Mouse (Mus musculus): ENCODE data around the gene Tada2a.
A peak's percentile ranks its signal among the peaks of the same experiment; 100 is the strongest.

The Tada2a gene

DNA sequence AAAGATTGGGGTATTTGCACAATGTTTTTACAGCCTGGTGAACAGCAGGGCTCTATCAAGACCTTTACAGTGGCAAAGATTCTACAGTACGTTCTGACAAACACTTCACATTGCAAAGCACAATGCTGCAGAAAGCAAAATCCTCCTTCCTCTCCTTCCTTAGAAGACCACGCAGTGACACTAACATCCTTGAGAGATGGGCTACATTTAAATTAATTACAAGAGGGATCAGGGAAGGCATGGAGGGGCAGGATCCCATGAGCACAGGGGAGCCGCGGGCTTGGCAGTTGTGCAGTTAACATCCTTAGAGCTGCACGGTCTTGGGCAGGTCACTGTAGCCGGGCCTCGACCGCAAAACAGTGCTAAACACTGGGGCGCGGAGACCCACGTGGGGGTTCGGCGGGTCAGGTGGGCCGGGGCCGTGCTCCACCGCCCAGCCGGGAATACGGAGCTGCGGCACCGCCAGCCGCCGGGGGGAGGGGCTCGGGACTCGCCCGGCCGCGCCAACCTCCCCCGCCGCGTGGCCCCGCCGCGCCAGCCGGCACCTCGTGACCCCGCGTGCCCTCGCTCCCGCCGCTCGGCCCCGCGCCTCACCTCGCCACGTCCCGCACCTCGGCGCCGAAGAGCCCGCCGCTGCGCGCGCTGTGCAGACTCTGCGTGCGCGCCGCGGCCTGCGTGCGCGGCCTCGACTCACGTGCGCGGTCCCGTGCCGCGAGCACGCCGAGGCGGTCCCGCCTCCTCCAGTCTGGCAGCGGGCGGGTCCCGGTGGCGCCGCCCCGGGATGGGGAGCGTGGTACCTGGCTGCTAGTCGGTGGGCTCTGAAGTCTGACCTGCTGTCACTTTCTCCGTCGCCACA lies at the start of gene Tada2a, which contains the start of gene Acaca:
Gene Tada2a, minus strand, starts transcription at position 658 of the 856 bp plus-strand sequence.
Gene Acaca, plus strand, starts transcription at position 730 of the 856 bp plus-strand sequence.
- peak; percentile 87 for DNase-seq (ENCODE audit: low read depth, low spot score)

DNA sequence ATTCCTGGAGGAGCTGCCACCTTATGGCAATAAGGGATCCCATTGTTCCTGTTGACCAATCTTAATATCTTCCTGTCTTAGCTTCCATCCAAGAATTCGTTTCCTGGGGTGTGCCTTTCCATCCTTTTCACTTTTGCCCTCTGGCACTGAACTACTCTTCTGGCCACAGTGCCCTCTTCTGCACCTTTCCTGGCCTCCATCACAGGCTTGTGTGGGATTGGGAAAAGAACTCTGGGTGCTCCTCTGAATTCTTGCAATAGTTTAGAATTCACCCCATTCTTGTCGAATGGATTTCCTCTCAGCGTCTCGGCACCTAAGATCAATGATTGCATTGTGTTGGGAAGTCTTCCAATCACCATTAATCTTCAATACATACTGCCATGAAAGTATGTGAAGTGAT lies 49.2 kb upstream of the Tada2a start:
- DNase-seq (ENCODE audit: low read depth, low spot score): no peak

DNA sequence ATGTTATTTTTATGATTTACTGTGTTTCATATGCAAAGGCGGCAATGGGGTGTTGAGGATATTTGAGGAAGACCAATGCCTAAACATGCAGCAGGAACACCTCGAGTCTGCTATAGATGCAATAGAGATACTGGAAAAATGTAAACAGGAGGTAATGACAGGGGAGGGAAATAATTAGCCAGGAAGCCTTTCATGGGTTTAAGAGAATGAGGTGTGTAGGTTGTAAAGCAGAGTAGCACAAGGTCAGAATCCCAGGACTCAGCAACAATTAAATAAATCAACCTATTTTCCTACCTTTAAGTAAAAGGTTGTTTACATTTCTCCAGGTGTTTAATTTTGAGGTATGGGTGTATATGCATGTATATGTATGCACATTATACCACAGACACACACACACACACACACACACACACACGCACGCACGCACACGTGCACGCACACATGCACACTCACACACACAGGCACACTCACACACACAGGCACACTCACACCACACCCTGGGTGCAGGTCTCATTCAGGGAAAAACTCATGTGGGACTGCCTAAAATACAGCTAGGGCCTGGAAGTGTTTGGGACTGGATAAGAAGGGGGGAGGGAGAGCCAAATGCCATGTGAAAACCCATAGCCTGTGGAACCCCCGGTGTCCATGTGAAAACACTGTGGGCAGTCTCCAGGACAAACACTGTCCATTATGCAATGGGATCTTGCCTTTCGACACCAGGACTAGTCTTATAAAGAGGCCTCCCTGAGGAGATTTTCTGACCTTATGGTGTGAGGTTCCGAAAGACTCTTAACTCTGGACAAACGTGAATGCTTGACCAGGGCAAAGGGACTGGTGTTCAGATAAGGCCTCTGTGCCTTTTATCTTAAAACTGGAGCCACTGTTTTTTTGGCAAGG lies 43.4 kb upstream of the Tada2a start:
- DNase-seq (ENCODE audit: low read depth, low spot score): no peak

DNA sequence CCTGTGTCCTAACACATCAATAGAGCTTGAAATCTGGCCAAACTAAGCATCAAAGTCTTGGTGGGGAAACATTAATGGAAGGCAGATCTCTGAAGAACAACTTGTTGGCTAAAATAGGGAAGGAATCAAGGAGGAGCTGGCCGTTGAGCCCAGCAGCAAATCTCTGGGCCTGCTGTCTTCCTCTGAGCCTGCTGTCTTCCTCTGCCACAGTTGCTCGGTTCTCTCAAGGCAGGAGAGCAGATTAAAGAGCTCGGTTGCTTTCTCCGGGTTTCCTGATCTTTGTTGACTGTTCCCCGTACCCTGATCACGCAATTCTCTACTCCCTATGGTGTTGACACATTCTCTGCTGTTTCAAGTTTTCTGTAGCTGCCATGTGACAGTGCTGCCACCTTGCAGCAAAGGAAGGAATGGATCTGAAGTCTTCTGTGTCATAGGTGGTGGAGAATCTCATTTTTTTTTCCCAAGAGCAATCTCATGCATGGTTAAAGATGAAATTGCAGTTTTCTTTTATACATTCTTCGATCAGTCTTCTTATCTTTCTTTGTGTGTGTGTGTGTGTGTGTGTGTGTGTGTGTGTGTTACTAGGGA lies 39.4 kb upstream of the Tada2a start:
- peak; percentile 54 for DNase-seq (ENCODE audit: low read depth, low spot score)

DNA sequence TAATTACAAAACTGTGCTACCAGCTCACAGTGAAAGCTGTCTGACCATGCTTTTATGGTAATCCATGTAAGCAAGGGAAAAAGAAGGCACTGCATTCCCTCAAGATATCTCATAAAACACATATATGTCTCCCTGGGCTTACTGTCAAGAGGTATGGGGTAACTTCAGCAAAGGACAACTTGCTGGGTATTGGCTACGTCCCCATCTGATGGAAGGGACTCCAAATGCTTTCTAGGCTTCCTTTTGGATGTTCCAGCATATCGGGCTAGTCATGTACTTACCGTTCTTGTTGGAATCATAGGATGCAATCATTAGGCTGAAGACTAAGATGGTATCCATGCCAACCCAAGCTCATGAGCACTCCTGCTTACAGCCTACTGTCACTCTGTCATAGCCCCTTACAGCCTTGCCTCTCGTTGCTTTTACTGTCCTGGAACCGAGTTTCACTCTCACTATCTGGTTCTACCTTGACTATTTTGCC lies 37.7 kb upstream of the Tada2a start, which contains the start of gene Gm11437:
Gene Gm11437, minus strand, starts transcription at position 431 of the 481 bp plus-strand sequence.
- no peak for DNase-seq (ENCODE audit: low read depth, low spot score)

DNA sequence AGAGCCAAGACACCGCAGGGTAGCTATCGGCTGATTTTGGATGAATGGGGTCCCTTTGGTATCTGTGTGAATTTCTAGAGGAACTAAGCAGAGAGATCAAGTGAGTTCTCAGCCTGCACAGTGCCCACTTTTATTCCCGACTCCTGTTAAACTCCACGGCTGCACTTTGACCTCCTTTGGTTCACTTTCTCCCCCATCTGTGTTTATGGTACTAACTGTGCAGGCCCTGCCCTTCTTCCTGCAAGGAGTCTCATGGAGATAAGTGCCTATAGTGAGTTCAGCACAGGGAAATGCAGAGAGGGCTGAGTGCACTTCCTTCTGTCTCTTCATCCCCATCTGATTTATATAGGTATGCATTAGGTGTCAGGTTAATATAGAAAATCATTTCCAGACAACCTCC lies 35.2 kb upstream of the Tada2a start:
- DNase-seq (ENCODE audit: low read depth, low spot score): no peak

DNA sequence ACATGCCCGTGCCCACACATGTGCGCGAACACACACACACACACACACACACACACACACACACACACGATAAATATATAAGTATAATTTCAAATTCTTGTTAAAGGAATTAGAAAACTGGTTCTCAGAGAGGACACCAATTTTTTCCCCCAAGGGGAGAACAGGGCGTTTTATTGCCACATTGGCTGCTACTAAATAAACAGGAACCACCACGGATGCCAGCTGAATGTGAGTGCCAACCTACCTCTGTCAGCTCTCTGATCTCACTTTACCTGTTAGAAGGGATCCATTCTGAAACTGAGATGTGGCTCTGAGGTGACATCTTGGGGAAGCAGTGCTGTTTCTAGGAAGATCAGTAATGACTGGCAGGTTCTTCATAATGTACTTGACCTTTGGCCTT lies 34.7 kb upstream of the Tada2a start:
- no peak for DNase-seq (ENCODE audit: low read depth, low spot score)

DNA sequence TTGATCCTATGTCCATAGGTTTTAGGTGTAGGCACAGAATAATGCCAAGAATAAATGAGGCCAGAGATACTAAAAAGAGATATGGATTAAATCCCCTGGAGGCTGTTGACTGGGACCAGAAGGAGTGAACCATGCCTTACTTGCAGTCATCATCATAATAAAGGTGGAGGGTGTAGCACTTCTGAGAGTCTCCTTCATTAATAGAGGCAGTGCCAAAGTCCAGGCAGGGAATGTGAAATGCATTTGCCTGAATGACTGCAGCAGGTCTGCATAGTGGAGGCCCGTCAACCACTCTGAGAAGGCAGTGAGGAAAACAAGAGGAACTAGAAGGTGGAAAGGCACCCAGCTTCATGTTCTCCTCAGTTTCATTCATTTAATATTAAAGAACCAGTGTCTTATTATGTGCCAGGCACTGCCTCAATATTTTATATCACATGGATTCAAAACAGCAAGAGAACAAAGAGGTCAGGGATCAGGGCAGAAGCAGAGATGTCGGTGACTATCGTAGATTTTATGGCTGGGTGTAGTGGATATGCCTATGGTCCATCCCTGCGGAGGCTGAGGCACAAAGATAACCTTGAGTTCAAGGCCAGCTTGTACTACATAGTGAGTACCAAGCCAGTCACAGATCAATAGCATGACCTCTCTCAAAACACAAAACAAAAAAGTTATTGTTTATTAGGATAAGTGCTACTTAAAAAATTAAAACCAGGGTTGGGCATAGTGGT lies 27.3 kb upstream of the Tada2a start:
- DNase-seq (ENCODE audit: low read depth, low spot score): no peak

DNA sequence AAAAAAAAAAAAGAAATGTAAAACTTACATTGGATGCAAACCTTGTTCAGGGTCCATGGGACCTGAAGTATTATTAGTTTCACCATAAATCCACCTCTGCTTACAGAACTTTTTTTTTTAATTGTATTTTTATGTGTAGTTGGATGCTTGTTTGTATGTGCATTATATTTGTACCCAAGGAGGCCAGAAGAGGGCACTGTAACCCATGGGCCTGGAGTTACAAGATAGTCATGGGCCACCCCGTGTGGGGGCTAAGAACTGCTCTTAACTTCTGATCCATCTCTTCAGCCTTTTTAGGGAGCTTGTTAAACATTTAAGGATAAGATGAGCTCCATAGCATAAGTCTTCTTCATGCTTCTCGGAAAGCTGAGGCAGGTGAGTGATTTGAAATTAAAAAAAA lies 21.5 kb upstream of the Tada2a start:
- peak; percentile 70 for DNase-seq (ENCODE audit: low read depth, low spot score)

DNA sequence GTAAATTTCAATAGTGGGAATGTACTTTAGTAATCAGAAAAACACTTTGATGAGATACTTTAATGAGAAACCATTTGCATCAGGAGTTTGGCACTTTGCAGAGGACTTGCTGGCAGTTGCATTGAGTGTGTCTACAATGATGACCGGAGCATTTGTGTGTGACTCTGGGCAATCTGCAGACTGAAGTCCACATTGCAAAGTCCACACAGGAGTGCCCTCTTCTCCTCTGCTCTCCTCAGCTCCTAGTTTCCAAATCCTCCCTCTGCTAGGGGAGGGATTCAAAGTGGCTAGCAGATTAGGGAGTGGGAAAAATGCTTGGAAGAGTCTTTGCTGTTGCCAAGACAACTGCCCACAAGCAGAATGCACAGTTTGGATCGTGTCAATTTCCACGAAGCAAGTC lies 16.7 kb upstream of the Tada2a start:
- no peak for DNase-seq (ENCODE audit: low read depth, low spot score)

DNA sequence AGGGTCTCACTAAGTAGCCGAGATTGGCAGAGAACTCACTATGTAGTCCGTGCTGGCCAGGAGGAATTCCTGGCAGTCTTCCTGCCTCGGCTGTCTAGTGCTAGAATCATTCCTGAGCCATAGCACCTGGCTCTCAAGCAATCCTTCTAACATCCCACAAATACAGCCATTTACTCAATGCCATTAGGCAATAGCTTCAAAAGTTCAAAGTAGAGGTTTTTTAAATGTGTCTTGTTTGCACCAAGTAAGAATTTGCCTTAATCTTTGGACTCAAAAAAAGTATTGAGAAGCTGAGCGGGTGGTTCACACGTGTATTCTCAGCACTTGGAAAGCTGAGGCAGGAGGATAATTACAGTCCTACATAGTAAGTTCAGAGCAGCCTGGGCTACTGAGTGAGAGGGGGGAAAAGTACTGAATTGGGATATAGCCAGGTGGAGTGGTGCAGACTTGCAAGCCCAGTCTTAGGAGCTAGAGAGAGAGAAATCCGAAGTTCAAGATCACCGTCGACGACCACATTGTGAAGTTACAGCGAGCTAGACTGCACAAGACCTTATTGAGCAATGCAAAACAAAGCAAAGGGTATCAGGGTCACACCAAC lies 15.9 kb upstream of the Tada2a start:
- DNase-seq (ENCODE audit: low read depth, low spot score): no peak

DNA sequence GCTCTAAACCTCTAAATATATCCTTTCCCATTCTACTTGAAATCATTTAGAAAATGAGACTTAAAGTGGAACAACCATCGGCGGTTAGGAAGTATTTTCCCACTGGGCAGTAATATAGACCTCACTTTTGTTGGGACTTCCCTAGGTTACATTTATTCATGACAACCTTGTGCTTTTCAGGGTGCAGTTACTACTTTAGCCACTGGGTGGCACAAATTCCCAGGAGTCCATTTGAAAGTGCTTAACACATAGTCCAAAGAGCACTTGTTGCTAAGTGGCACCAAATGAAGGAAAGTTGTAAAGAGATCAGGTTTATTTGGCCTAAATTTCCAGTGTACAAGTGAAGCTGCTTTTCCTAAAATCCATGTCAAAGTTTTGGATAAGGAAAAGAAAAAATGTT lies 12.4 kb upstream of the Tada2a start:
- DNase-seq (ENCODE audit: low read depth, low spot score): peak; percentile 75

DNA sequence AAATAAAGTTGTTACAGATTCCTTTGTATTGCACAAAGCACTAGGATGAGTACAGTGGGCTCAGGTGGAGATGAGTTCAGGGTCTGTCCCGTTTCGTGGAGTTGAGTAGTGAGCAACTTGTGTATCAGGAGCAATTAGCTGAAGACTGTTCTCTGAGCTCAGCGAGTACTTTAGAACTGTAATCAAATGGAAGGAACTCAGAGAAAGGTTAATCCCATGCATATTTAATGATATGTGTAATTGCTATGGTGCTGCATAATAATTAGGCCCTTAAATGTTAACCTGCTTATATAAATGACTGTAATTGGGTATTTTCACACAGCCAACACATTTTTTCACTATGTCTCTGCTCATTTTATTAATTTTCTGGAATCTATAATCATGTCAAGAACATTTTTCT lies 7.1 kb upstream of the Tada2a start:
- no peak for DNase-seq (ENCODE audit: low read depth, low spot score)

DNA sequence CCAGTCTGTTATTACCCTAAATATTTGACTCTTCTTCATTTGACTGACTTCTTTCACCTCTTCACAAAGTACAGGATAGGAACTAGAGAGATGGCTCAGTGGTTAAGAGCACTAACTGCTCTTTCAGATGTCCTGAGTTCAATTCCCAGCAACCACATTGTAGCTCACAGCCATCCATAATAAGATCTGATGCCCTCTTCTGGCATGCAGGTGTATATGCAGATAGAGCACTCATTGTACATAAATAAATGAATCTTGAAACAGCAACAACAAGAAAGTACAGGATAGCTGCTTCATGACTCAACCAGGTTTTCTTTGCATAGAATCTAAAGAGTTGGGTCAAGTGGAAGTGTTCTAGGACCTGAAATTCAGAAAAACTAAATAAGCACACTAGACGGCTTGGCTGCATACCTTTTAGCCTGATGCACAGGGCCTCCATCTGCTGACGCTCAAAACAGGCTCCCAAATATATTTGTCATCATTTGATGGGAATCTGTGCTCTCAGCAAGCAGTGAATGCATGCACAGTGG lies 5.0 kb upstream of the Tada2a start:
- peak; percentile 40 for DNase-seq (ENCODE audit: low read depth, low spot score)

DNA sequence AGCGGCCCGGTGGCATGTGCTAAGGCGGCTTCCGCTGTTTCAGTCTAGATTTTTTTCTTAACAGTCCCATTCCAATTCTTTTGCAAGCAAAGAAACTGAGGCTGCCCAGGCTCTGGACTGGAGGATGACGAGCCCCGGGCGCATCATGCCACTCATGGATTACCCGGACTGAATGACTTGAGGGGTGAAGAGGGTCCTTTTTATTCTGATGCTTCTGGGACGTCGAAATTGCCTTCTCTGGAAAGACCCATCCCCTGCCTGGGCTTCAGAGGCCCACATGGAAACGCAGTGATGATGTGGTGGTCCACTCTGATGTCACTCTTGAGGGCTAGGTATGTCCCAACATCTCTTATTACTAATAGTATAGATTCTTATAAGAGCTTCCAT lies 392 bp upstream of the Tada2a start:
- no peak for DNase-seq (ENCODE audit: low read depth, low spot score)

DNA sequence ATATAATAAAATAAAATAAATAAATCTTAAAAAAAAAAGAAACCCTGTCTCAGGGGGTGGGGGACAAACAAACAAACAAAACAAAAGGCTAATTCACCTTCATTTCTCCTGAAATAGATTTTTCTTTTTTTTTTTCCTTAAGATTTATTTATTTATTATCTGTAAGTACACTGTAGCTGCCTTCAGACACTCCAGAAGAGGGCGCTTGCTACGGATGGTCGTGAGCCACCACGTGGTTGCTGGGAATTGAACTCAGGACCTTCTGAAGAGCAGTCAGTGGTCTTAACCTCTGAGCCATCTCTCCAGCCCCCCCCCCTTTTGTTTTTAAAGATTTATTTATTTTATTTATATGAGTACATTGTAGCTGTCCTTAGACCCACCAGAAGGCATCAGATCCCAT lies 1.4 kb downstream of the Tada2a start:
- peak; percentile 57 for DNase-seq (ENCODE audit: low read depth, low spot score)

DNA sequence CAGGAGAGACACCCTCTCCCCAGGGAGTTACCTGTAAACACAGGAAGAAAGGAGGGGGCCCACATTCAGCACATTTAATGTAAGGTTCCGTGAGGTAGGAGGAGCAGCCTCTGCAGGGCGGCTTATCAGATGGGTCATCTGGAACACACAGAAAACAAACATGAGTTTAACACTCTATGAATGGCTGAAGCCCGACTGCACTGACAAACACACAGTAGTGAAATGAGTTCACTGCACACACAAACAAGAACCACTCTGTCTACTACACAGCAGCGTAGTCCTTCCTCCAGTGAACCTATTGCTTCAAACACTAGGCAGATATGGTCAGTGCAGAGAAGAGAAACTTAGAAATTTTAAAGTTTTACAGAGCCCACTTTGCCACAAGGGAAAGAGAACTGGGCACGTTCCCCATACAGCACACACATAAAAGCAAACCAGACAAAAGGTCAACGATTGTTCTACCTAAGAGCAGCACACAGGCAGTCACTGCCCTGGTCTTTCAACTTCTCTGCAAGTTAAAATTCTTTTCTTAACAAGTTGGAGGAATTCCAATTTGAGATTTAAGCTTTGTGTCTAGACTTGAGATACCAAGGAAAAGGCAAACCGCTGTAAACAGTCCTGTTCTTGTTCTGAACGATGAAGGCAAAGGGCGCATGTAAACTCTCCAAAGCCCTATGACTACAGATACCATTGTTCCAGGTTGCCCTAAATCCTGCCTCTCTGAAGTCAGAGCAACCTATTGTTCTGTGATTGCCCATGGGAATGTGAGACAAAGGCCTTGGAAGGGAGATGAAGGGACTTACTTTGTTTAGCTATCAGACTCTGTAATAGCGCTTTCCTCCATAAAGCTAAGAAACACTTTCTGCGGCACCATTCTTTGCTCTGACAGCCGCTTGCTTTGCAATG lies 8.1 kb downstream of the Tada2a start:
- no peak for DNase-seq (ENCODE audit: low read depth, low spot score)

DNA sequence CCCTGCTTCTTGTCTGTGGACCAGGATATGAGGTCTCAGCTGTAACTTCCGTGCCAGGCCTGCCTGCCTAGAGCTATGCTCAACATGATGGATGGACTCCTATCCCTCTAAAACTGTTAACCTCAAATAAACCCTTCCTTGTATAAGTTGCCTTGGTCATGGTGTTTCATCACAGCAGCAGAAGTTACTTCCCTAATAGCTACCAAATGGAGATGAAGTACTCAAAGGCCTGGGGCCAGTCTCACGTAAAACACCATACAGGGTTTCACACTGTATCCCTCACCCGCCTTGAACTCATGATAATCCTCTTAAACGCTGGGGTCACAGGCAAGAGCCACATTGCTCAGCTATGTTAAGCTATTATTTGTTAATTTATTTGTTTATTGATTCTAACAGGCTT lies 12.0 kb downstream of the Tada2a start:
- no peak for DNase-seq (ENCODE audit: low read depth, low spot score)

DNA sequence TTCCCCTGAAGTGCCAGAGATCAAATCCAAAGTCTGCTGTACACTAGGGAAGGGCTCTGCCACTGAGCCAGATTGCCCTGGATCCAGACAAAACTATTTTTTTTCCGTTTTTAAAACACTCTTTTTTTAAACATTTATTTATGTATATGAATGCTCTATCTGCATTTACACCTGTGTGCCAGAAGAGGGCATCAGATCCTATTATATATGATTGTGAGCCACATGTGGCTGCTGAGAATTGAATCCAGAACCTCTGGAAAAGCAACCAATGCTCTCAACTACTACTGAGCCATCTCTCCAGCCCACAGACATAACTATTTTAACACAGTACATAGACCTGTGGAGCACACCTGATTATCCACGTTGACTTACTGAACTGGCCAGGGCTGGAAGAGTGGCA lies 13.2 kb downstream of the Tada2a start:
- peak; percentile 36 for DNase-seq (ENCODE audit: low read depth, low spot score)

DNA sequence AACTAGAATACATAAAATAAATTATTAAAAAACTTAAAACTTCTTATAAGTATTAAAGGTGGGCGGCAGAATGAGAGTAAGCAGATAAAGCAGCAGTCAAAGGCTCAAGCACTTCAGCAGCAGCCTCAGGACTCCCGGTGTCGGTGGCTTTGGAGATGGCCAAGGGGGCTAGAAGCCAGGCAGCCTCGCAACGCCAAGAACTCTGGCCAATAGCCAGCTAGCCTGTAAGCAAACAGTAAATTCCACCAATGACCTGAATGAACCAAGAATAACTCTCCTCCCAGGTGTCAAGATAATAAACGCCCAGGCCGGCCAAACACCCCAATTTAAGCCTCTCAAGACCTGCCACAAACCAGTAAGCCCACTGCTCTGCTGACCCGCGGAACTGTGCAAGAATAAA lies 13.8 kb downstream of the Tada2a start:
- DNase-seq (ENCODE audit: low read depth, low spot score): no peak
